Mouse (Mus musculus) liver, adult 2 months (tissue): ENCODE data around the gene Trim30a.

Source experiments
- CTCF ChIP-seq: fragments of 200-500 bp; IDR thresholded peaks from 2 replicates; pipeline ENCODE4 v1.5.1; 2011; ENCODE audit warnings: low read depth, low read length, control low read depth
- POLR2A ChIP-seq: fragments of 200-500 bp; IDR thresholded peaks from 2 replicates; pipeline ENCODE4 v1.6.1; 2011; ENCODE audit warnings: low read length, control low read depth; ENCODE audit not compliant: insufficient read depth; ENCODE audit errors: extremely low read depth

GRCm38 (mm10) chr7:104366339-104366738 lies 98.7 kb downstream of the Trim30a start:
- TF ChIP-seq CTCF = no peak
- TF ChIP-seq POLR2A = no peak
